Mouse (Mus musculus) left cerebral cortex, postnatal 14 days (tissue): ENCODE measurements at regions not wholly inside any gene's neighbourhood (a gene's known extent, or its start where the extent isn't known, plus 50 kb on each side); places are given as distances from the start of the nearest gene placed in this dataset.
"Not testable (repeated sequence)": the region's sequence is repeated elsewhere in the genome, so short reads cannot be mapped to it uniquely, and the experiment has no call there.

Experiments used
- DNase-seq, 2 experiments: peaks; one replicate each; pipeline ENCODE4 v3.0.0; 2021 to 2022; ENCODE audit warnings: low spot score in 2 of 2, mixed read lengths in 1 of 2
- intact Hi-C: fragments of 180-260 bp; cut with DNase I; formaldehyde crosslinking; loops from one replicate; pipeline ENCODE4 v1.15.1; 2025

DNA sequence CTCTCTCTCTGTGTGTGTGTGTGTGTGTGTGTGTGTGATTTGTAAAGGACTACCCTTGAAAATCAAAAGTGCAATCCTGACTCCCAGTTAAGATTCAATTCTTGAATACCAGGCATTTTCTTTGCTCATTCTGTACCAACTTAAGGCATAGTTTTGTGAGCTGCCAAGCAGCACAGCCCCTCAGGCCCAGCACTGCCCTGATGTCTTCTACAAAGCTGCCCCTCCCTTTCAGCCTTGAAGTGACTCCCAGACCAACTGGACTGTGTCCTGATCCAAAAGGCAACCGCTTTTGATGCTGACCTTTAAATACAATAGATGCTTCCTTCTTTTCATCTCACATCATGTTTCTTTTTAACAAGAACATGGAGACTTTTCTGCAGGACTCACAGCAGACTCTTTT is 464.8 kb downstream of the Gja1 start:
- intact Hi-C loops: loop anchor here (10.0 kb wide), 1 partner anchor 467 kb away; the partner anchor contains the start of gene Gja1
- no peak for DNase-seq

- no peak for DNase-seq
- intact Hi-C loops: no loop called here
These were observed 475.4 kb downstream of the Gja1 start for GRCm38 (mm10) chr10:56852484-56852883.

DNA sequence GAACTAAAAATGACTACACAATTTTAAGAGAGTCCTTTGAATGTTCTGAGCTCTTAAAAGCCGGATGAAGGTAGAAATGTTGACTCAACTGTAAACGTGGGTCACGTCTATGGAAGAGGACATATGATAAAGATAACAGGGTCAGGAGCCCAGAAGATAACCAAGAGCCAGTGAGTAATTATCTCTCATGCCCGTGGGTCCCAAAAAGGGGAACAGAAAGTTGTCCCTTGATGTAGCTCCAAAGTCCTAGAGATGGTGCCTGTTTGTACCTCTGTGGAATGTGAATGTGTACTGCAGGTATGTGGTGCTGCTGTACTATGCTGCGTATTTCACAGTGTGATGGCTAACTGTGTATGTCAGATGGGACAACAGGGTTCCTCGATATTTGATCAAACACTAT is 479.1 kb downstream of the Gja1 start:
- DNase-seq: no peak
- intact Hi-C loops: no loop called here

GRCm38 (mm10) chr10:56879744-56880143 is 502.6 kb downstream of the Gja1 start:
- intact Hi-C loops: no loop called here
- DNase-seq: no peak

- DNase-seq: peak; percentile 8 to 19
- intact Hi-C loops: no loop called here
These were observed 503.0 kb downstream of the Gja1 start for GRCm38 (mm10) chr10:56880154-56880591.

DNA sequence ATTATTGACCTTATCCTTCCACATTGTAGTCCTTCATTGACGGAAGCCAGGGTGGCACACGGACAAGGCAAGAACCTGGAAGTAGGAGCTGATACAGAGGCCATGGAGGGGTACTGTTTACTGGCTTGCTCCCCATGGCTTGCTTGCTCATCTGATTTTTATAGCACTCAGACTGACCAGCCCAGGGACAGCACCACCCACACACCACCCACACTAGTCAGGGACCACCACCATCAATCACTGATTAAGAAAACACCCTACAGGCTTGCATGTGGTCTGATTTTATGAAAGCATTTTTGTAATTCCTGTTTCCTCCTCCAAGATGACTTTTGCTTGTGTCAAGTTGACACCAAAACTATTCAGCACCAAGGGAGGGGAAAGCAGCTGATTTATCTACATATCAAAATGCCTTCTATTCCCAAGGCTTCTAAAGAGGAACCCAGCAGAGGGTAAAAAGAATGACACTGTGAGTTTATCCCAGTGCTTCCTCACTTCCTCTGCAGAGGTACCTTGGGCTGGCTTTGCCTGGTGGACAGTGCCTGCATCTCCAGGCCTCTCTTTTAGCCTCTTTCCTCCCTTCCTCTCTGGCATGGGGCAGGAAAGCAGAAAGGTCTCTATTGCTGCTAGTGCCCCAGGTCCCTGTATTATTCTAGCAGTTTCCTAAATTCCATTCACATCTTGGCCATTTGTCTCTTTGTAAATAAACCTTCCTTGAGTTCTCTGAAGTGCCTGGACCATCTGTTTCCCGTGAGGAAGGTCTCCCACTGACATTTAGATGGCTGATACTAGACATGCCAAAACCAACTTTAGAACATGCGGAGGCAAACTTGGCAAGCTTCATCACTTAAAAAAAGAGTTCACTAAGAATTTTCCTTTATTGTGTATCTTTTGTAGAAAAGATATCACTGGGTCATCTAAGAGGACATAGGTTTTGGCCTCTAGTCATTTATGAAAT is 507.6 kb downstream of the Gja1 start:
- DNase-seq: peak; percentile 11 to 32
- intact Hi-C loops: no loop called here

DNA sequence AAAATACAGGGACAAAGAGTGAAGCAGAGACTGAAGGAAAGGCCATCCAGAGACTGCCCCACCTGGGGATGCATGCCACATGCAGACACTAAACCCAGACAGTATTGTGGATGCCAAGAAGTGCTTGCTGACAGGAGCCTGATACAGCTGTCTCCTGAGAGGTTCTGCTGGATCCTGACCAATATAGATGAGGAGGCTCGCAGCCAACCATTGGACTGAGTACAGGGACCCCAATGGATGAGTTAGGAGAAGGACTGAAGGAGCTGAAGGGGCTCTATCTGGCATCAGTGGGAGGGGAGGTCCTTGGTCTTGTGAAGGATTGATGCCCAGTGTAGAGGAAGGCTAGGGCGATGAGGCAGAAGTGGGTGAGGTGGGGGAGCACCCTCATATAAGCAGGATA is 514.4 kb downstream of the Gja1 start:
- DNase-seq: not testable (repeated sequence)
- intact Hi-C loops: loop anchor here (10.0 kb wide), 1 partner anchor 137 kb away; no protein-coding TSS in a partner anchor

- DNase-seq: no peak
- intact Hi-C loops: loop anchor here (10.0 kb wide), 1 partner anchor 138 kb away; no protein-coding TSS in a partner anchor
These were observed 515.6 kb downstream of the Gja1 start for GRCm38 (mm10) chr10:56892666-56893209.

GRCm38 (mm10) chr10:56893210-56893705 is 516.1 kb downstream of the Gja1 start:
- intact Hi-C loops: loop anchor here (10.0 kb wide), 1 partner anchor 138 kb away; no protein-coding TSS in a partner anchor
- DNase-seq: peak; percentile 47 to 49

DNA sequence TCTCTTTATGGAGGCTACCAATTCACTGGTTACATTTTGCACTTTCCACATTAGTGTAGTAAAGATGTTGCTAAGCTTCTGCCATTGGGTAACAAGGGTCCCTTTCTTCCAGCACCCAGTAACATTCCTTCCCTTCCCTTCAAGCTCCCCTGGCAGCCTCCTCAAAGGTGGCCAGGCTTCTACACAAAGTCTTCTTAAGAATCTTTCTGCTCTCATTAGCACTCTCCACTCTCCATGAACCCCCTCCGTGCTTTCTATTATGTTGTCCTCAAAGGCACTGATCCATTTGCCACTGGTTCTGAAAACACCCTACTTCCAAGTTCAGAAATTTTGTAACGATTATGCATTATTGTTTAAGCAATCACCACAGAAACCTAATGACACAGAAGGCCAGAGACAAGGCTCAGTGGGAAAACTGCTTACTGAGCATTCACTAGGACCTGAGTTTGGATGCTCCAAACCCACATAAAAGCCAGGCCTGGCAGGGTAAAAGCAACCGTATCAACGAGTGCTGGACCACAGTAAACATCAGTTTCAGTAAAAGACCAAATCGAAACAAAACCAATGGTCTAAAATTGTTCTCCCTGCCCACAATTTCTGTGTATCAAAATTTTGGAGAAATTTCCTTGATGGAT is 522.6 kb downstream of the Gja1 start:
- peak; percentile 19 to 36 for DNase-seq
- intact Hi-C loops: loop anchor here (5.0 to 10.0 kb wide), 2 partner anchors 145 to 522 kb away; partner anchors contain the start of gene Gja1

DNA sequence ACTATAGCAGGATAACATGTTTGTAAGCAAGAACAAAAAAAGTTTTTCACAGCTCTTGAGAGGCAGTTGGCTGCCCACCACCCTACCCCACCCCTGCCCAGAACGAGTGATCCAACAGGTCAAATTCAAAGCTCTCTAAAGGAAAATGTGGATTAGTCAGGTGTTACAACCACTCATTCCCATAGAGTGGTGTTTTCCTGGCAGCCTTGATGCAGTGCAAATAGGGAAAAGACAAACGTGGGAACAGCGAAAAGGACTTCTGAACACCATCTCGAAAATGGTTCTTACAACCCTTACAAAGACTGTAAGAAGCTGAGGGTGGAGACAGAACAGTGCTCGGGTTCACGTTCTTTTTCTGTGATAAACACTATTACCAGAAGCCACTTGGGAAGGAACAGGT is 523.8 kb downstream of the Gja1 start:
- no peak for DNase-seq
- intact Hi-C loops: no loop called here

DNA sequence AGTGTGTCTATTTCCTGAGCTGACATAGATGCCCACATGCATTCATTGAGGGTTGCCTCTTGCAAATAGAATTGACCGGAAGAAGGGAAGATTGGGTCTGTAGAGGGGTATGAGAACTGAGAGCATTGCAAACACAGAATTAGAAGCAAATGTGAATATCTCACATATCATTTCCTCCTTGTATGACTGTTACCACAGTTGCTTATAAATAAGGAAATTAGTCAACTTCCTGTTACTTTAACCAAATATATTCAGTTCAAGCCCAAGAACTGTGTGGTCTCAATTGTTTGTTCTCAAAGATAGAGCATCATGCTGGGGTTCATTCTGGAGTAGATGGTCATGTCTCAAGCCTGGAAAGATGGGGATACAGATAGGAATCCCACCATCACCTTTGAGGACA is 535.6 kb downstream of the Gja1 start:
- intact Hi-C loops: no loop called here
- no peak for DNase-seq

DNA sequence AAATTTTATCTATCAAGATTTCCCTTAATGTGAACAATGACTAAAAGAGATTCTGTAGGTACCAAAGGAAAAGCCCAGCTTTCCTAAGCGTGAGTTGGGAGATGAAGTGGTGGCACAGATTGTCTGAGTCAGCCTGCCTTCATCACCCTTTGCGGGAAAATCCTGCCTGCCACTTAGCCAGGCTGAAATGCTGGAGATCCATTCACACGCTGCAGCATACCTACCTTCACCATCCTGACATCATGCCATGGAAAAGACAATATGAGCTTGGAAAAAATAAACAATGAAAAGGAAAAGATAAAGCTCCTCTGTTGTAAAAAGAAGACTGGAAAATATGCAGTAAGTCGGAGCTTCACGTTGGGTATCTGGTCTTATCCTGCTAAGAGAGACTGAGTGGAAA is 537.0 kb downstream of the Gja1 start:
- no peak for DNase-seq
- intact Hi-C loops: no loop called here

DNA sequence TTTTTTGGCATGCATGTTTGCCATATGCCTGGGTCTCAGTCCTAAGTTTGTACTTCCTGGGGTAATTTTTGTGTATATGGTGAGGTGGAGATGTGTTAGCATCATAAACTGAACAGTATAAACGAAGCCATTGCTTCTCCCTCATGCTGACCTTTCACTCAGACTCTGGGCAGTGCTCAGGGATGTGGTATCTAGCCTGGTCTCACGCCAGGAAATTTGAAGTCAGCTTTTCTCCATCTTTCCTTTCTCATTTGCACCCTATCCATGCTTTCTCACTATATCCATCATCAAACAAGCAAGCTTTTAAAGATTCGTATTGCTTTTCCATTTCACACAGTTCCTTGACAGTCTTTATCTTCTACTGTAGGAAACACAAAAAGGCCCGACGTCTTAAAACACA is 541.3 kb downstream of the Gja1 start:
- no peak for DNase-seq
- intact Hi-C loops: no loop called here

GRCm38 (mm10) chr10:56920711-56921672 is 543.9 kb downstream of the Gja1 start:
- DNase-seq: peak in 1 of 2 experiments; percentile 9
- intact Hi-C loops: no loop called here

DNA sequence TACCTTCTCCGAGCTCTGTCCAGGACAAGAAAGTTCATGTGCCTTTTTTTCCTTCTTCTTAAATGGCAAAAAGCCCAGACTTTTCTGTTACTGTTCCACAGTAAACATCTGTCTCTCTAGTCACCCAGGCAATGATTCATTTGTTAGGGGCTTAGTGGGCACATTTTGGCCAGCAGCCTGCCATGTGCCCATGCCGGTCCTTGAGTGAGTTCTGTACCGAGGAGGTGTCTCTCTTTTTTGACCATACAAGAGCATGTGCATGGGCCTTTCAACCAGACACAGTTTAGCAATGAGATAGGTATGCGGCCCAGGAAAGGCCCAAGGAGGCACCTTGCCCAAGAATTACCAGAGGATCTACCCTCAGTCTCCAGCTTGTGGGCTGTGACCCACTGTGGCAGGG is 551.0 kb upstream of the Hsf2 start:
- intact Hi-C loops: no loop called here
- peak in 1 of 2 experiments; percentile 28 for DNase-seq

GRCm38 (mm10) chr10:56941972-56942371 is 544.2 kb upstream of the Hsf2 start:
- intact Hi-C loops: no loop called here
- no peak for DNase-seq

DNA sequence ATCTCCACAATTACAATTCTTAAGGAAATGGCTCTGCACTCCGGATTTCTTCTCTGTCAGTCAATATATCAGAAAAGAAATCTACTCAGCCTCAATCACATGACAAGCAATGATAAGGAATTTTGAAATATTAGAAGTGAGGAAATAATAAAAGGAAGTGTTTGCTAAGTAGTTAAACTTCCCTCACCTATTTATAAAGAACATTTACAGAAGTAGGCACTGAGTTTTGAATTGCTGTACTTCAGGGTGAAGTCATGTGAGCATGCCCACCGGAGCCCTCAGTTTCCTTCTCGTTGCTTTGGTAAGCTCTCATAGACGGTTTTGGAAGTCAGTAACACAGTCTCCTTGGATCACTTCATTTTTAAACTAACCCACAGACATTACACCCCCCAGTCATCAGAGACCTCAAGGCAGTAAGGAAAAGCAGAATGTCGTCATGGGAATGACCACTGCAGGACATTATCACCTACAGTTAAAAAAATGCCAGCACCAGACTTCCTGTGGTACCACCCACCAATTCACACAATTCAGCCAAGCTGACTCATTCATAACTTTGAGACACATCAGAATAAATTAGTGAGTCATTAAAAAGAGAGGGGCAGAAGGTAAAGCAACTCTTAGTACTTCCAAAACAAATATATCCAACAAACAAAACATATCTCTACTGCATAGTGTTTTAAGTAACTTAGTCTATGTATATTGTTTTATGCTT is 541.6 kb upstream of the Hsf2 start:
- intact Hi-C loops: no loop called here
- no peak for DNase-seq
